Mouse (Mus musculus) G1E-ER4 (cell line): Measurements from ENCODE around the gene Hcn2. TPM values are rescaled to one million over a fixed set of nuclear protein-coding genes. Genes with fewer than 3 reads are reported as not detected.

ENCODE experiments used
- GATA1 ChIP-seq: IDR thresholded peaks from one replicate; pipeline ENCODE4 v1.8.0; 2012; ENCODE audit warnings: low read length, inconsistent platforms
- polyA plus RNA-seq: library from polyadenylated mRNA; stranded (reverse); fragments of >175 nt; gene quantifications from 2 replicates; pipeline ENCODE4 v1.2.3, GENCODE M21; 2012

Gene Hcn2
- polyA plus RNA-seq, 1 experiment, result 0.78 TPM

DNA sequence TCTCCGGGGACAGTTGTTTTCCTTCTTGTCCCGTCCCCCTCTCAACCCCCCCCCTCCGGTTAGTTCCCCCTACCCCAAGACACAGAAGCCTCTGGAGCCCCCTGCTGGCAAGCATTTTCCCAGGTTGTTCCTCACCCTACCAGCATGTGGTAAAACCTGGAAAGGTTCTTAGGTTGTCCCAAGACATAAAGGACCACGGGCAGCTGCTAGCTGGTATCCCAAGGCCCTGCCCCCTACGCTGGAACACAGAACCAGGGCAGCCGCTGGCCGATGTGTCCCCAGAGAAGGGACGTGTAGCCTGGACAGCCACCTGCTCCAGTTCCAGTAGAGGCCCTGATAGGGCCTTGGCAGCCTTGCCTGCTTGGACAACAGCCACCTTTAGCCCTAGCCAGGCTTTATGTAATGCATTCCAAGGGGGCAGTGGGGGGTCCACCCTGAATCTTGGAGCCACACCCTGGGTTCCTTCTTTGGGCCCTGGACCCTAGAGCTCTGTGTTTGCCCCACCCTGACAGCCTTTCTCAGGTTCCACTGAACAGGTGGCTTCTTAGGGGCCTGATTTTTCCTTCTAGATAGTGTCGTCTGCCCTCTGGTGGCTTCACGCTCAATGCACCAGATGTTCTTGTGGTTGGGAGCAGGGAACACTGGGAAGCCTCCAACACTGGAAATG lies 33.4 kb upstream of the Hcn2 start:
- TF ChIP-seq GATA1, result no peak

- no peak for TF ChIP-seq GATA1
These were observed 32.5 kb upstream of the Hcn2 start for GRCm38 (mm10) chr10:79683726-79684640.

DNA sequence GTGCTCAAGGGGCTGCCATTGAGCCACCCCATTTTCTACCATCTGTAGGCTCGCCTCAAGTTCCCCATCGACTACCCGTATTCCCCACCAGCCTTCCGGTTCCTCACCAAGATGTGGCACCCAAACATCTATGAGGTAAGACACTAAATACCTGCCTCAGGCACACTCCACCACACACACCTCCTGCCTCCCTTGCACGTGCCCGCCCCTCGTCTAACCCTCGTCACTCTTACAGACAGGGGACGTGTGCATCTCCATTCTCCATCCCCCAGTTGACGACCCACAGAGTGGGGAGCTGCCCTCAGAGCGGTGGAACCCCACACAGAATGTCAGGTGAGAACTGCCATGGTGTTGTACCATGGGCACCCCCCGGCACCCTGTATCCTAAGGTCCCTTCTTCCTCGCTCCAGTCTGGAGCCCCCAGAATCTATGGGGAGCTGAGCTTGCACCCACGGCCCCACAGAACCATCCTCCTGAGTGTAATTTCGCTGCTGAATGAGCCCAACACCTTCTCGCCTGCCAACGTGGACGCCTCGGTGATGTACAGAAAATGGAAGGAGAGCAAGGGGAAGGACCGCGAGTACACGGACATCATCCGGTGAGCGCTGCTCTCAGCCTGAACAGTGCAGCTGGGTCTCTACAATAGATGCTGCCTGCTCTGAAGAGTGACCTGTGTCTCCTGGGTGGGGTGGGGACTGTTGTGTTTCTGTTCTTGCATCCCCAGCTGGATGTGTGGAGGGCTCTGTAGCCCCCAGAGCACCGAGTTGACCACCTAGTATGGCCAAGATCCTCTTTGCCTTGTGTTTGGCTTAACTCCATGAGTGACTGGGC lies 31.4 kb upstream of the Hcn2 start:
- no peak for TF ChIP-seq GATA1

- no peak for TF ChIP-seq GATA1
These were observed 30.2 kb upstream of the Hcn2 start for GRCm38 (mm10) chr10:79686219-79686618.

DNA sequence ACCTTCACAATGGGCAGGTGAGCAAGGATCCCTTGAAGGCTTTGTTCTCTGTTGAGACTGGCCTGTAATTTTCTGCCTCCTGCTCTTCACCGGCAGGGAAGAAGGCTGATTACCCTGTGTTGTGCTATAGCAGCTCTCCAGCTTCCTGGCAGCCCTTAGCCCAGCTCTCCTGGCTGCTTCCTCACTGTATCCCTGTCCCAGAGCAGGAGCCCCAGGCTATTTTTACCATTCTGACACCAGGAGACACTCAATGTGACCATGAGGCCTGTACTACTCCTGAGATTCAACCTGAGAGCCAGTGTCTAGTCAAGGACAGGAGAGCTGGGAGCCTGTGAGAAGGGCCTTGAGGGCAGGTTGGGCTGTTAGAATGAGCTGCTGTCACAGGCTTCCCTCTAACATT lies 29.7 kb upstream of the Hcn2 start:
- no peak for TF ChIP-seq GATA1

- no peak for TF ChIP-seq GATA1
These were observed 28.9 kb upstream of the Hcn2 start for GRCm38 (mm10) chr10:79687513-79687912.

DNA sequence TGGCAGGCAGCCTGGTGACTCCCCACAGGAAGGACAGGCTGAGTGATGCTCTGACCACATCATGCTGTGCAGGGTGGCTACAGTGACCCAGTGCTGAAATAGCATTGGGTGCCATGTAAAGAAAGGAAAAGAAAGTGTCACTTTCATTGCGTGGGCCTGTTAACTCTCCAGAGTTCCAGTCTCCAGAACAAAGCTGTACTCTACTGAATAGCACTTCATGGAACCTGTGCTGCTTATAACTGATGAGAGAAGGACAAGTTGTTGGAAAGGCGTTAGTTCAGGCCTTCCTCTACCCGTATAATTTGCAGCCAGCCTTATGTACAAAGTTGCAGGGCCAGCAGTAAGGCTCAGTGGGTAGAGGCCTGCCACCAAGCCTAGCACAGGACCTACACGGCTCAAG lies 27.7 kb upstream of the Hcn2 start, which contains the start of gene Gzmm:
Gzmm (plus strand) TSS at position 301 of the 400 bp plus-strand sequence.
- TF ChIP-seq GATA1, result no peak

GRCm38 (mm10) chr10:79689178-79689577 lies 27.3 kb upstream of the Hcn2 start:
- no peak for TF ChIP-seq GATA1

DNA sequence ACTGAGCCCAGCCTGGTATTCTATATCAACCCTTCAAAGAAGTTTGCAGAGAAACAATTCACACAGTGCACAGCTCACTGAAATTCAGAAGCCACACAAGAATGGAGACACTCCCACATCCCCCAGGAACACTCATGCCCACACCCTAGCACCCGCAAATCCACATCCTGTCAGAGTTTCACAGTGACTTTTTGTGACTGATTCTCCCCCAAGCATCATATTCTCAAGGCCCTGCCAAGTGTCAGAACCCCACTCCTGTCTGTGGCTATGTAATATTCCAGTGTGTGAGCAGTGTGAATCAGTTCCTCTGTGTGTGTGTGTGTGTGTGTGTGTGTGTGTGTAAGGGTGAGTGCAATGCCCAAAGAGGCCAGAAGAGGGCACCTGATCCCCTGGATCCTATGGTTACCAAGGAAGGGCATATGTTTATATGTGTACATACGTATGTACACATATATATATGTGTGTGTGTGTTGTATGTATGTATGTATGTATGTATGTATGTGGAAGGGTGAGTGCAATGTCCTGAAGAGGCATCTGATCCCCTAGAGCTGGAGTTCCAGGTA lies 24.4 kb upstream of the Hcn2 start:
- no peak for TF ChIP-seq GATA1

DNA sequence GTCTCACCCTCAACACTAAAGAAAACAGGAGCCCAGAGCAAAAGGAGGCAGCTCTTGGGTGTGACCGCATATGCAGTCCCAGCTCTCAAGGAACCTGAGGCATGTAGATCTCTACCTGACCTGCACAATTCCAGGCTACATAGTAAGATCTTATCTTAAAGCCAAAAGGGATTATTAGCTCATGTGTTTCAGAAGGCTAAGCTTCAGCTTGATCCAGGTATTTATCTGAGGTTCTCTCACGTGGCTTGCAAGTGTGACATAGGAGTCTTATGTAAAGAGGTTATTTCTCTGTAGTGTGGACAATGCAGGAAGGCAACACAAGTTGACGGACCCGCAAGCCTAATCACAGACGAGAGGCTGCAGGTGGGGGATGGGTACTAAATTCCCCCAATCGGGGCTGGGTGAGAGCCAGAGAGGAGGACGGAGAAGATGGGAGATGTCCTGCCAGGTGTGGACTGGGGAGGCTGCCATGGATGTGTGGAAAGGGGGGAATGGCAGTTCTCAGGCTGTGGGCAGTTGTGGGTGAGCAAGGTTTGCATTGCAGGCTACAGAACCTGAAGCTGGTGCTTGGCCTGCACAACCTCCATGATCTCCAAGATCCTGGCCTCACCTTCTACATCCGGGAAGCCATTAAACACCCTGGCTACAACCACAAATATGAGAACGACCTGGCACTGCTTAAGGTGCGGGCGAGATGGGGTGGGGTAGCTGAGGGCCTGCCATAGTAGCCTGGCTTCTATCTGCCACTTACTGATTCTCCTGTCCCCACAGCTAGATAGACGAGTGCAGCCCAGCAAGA lies 22.7 kb upstream of the Hcn2 start:
- TF ChIP-seq GATA1, result no peak

DNA sequence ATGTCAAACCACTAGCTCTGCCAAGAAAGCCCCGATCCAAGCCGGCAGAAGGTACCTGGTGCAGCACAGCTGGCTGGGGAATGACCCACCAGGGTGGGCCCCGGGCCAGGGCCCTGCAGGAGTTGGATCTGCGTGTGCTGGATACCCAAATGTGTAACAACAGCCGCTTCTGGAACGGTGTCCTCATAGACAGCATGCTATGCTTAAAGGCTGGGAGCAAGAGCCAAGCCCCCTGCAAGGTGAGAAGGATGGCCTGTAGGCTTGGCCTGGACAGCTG lies 22.1 kb upstream of the Hcn2 start:
- no peak for TF ChIP-seq GATA1

- no peak for TF ChIP-seq GATA1
These were observed 21.0 kb upstream of the Hcn2 start for GRCm38 (mm10) chr10:79695231-79696128.

GRCm38 (mm10) chr10:79696129-79696651 lies 20.2 kb upstream of the Hcn2 start:
- no peak for TF ChIP-seq GATA1

DNA sequence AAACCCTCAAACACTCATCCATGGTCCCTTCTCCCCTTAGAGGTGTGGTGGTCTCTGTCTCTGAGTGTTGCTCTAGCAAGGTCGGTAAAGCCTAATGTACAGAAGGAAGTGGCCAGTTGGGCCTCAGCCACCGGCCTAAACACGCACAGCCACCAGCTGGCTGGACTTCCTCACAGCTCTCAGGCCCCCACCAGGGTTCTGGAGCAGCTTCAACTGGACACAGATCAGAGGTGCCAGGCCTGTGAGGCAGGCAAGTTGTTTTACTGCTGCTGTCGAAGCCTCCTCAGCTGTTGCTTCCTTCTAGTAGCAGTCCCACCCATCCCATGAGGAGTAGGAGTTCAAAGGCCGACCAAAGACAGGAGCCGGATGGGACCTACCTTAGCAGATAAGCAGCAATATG lies 18.5 kb upstream of the Hcn2 start:
- TF ChIP-seq GATA1, result no peak
